Mouse (Mus musculus) kidney, adult 2 months (tissue): ENCODE data around the gene Gins1.

Experiments used
- CTCF ChIP-seq: fragments of 200-500 bp; conservative IDR thresholded peaks from 2 replicates; pipeline ENCODE4 v1.5.1; 2011; ENCODE audit warnings: low read depth, mild to moderate bottlenecking, control low read depth, low read length, moderate library complexity, mixed read lengths; ENCODE audit not compliant: insufficient read depth, insufficient read length
- POLR2A ChIP-seq: fragments of 200-500 bp; IDR thresholded peaks from one replicate; pipeline ENCODE4 v1.6.1; 2011; ENCODE audit warnings: low read depth, low read length, control low read depth

DNA sequence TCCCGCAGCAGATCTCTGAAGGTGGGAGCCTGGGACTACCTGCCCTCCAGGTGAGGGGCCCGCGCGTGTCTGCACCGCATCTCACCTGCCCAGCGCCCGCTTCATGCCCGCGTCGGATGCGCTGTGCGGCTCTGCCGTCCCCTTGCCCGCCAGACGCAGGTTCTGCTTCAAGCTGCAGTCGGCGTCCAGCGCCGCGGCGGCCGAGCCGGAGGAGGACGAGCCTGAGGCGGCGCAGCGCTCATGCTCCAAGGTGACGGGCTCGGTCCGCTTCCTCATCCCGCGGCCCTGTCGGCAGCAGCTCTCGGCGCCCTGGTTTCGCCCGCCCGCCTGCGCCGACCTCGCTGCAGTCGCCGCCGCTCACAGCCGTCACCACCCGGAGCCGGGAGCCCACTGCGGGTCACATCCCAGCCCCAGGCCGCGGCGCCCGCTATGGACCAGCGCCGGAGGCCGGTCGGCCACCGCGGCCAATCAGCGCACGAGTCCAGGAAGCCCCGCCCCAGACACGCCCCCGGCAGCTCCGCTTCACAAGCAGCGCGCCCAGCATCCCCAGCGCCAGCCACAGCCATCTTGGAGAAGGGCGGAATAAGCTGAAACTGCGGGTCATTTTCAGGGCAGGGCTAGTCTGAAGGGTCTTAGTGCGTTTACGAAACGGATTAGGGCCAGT, 796 bp upstream of the Gins1 start, which contains the start of gene Abhd12:
- peak; percentile 43 for TF ChIP-seq POLR2A
- no peak for TF ChIP-seq CTCF
